Mouse (Mus musculus) heart, adult 2 months (tissue): ENCODE data around the gene Olfr157.

ENCODE experiments used
- CTCF ChIP-seq: fragments of 200-600 bp; IDR thresholded peaks from 2 replicates; pipeline ENCODE4 v1.8.1; 2022; ENCODE audit warnings: antibody characterized with exemption, mild to moderate bottlenecking, moderate library complexity
- EP300 ChIP-seq: fragments of 200-500 bp; IDR thresholded peaks from 2 replicates; pipeline ENCODE4 v1.6.1; 2011; ENCODE audit warnings: low read depth, low read length, control low read depth; ENCODE audit not compliant: insufficient read depth
- POLR2A ChIP-seq: fragments of 200-500 bp; IDR thresholded peaks from 2 replicates; pipeline ENCODE4 v1.6.1; 2011; ENCODE audit warnings: mild to moderate bottlenecking, low read depth, low read length, control low read depth; ENCODE audit not compliant: insufficient read depth

GRCm38 (mm10) chr4:43859886-43860285 lies 19.9 kb upstream of the Olfr157 start:
- TF ChIP-seq POLR2A (no peak), CTCF (no peak), EP300 (no peak)
